Mouse (Mus musculus): Measurements from ENCODE around the gene Dapp1. TPM values are rescaled to one million over a fixed set of nuclear protein-coding genes. Genes with fewer than 3 reads are reported as not detected.
"Not testable (repeated sequence)": the region's sequence is repeated elsewhere in the genome, so short reads cannot be mapped to it uniquely, and the experiment has no call there.

Gene Dapp1
- polyA plus RNA-seq, 1 experiment from 2014 or later = 2.3 TPM

DNA sequence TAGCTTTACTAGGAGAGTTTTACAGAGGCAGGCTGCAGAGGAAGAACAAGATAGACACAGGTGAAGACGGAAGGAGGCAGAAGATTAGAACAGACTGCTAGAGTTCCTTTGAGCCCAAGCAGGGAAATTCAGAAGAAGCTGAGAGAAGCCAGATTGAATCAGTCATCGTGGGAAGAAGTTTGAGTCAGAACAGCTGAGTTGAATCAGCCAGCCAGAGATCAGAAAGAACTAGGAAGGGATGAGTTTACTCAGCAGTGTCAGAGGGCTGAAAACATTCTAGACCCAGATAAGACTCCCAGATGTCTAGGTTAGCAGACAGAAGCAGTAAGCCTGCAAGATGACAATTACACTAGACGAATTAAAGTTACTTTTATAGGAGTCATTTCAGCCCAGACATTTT lies 47.4 kb downstream of the Dapp1 start:
- Histone ChIP-seq H3K27ac (no peak overlapping the region), H3K4me2 (replicated peaks) (no peak overlapping the region), H3K9ac (no peak overlapping the region), H3K4me3 (no peak overlapping the region), H3K9me3 (replicated peaks) (no peaks in the 10 kb centered on the region), H3K27me3 (no peaks in the 10 kb centered on the region), H3K4me1 (0 out of 2 replicates have a peak, but pooled peaks cover 3% of the 10 kb centered on the region), H3K36me3 (peaks cover 5% of the 10 kb centered on the region)
- no peak for ATAC-seq (ENCODE audit: low FRiP score)
- WGBS = 85% methylated on average over 3 of the region's 3 CpGs

DNA sequence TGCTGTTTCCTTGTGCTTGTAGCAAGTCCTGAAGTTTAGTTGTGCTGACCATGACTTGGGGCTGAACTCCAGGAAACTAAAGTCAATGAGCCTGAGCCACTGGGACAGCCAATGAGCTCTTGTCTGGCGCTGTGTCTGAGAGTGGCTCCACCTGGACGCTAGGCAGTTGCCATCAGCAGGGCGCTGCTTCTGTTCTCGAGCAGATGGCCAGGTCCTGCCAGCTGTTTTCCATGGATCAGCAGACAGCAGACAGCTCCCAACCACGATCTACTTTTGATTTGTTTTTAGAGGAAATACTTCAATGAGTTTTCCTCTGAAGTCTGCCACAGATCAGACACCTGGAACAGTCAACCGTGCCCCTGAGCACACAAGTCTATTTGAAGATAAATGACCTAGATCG lies 48.6 kb downstream of the Dapp1 start:
- 0 out of 2 replicates have a peak, but pooled peaks cover 3% of the 10 kb centered on the region for H3K4me1 ChIP-seq
- no peak overlapping the region for H3K27ac ChIP-seq
- H3K4me3 ChIP-seq = no peak overlapping the region
- H3K9me3 ChIP-seq (replicated peaks) = no peaks in the 10 kb centered on the region
- H3K36me3 ChIP-seq = peaks cover 13% of the 10 kb centered on the region
- no peak overlapping the region for H3K9ac ChIP-seq
- no peak overlapping the region for H3K4me2 ChIP-seq (replicated peaks)
- H3K27me3 ChIP-seq = no peaks in the 10 kb centered on the region
- no peak for ATAC-seq (ENCODE audit: low FRiP score)
- 73% methylated on average over 7 of the region's 7 CpGs for WGBS

DNA sequence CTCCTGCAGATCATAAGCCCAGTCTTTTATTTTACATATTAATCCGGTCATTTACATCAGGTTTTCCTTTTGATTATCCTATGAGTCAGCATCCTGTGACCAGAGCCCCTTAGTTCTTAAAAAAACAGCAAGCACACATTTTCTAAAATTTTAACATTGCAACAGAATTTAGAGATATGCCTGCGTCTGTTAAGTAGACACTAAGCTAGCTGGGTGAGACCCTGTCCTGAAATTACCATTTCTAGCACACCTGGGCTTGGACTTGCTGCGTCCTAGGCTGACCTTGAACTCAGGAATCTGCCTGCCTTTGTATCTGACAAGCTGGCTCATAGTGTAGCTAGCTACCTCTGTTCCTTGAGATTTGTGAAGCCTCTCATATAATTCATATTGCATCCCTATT lies 51.4 kb downstream of the Dapp1 start:
- Histone ChIP-seq H3K9ac (no peak overlapping the region), H3K4me2 (replicated peaks) (no peak overlapping the region), H3K27ac (no peak overlapping the region), H3K36me3 (peaks cover 35% of the 10 kb centered on the region), H3K4me3 (no peak overlapping the region), H3K9me3 (replicated peaks) (no peaks in the 10 kb centered on the region), H3K4me1 (no peaks in the 10 kb centered on the region), H3K27me3 (no peaks in the 10 kb centered on the region)
- 94% methylated on average over 3 of the region's 3 CpGs for WGBS
- no peak for ATAC-seq (ENCODE audit: low FRiP score)

DNA sequence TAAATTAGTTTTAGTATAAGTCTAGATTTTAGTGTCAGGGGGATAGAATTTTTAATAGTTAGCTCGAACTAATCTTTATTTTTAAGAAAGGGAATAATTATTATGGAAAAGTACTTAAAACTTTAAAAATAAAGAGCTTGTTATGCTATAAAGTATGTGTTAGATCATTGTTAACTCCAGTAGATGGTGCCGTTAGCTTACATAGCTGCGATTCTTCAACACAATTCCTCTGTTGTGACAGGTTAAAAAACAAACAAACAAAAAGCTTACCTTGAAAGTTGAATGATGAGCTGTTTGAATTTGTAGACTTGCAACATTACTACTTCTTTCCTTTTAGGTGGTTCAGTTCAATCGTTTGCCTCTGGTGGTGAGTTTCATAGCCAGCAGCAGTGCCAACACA lies 54.3 kb downstream of the Dapp1 start:
- Histone ChIP-seq H3K27me3 (no peaks in the 10 kb centered on the region), H3K36me3 (peaks cover 40% of the 10 kb centered on the region), H3K4me1 (no peaks in the 10 kb centered on the region), H3K4me3 (no peak overlapping the region), H3K27ac (no peak overlapping the region), H3K4me2 (replicated peaks) (no peak overlapping the region), H3K9ac (no peak overlapping the region), H3K9me3 (replicated peaks) (no peaks in the 10 kb centered on the region)
- ATAC-seq (ENCODE audit: low FRiP score) = no peak
- 96% methylated on average over 4 of the region's 4 CpGs for WGBS

DNA sequence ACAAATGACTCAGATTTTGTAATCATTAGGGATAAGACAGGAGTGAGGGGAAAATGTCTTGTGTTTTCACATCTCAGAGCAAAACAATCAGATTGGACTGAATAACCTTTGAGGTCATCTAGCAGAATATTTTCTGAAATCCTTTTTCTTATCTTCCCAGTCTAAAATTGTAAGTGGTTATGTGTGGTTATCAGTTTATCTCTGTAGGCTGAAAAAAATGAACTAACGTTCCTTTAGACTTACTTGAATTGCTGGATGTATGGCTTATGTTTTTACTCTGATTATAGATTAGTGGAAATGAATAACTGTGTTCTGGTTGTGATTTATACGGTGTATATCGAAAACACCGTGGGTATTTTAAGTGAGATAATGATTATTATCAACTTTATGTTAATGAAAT lies 60.8 kb downstream of the Dapp1 start:
- peaks cover 18% of the 10 kb centered on the region for H3K4me1 ChIP-seq
- no peaks in the 10 kb centered on the region for H3K9me3 ChIP-seq (replicated peaks)
- no peaks in the 10 kb centered on the region for H3K27me3 ChIP-seq
- no peak overlapping the region for H3K4me3 ChIP-seq
- H3K9ac ChIP-seq = no peak overlapping the region
- H3K4me2 ChIP-seq (replicated peaks) = no peak overlapping the region
- H3K36me3 ChIP-seq = peaks cover 19% of the 10 kb centered on the region; the same call in 1 of the 2 replicates
- 96% methylated on average over 4 of the region's 4 CpGs for WGBS
- no peak for ATAC-seq (ENCODE audit: low FRiP score)
- H3K27ac ChIP-seq = no peak overlapping the region

DNA sequence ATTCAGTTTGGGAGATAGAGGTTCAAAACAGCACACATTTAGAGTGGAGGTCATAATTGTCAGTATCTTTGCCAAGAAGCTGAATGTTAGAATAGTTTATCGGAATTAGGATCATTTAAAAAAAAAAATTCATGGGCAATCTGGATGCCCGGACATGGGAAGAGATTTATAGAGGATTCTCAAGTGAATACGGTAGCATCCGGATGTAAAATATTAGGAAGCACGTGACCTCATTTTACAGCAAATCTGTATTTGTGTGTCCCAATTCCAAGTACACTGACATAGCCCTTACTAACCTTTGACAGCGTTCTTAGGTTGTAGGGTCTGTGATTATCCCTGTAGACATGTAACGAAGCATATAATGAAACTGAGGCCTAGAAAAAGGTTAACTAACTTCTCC lies 61.9 kb downstream of the Dapp1 start:
- Histone ChIP-seq H3K27ac (no peak overlapping the region), H3K4me3 (peak overlapping the region; percentile 71), H3K9me3 (replicated peaks) (no peaks in the 10 kb centered on the region), H3K9ac (peak overlapping the region; percentile 79), H3K4me1 (peaks cover 18% of the 10 kb centered on the region), H3K36me3 (peaks cover 12% of the 10 kb centered on the region; the same call in 1 of the 2 replicates), H3K4me2 (replicated peaks) (peak overlapping the region; percentile 86), H3K27me3 (no peaks in the 10 kb centered on the region)
- no peak for ATAC-seq (ENCODE audit: low FRiP score)
- WGBS = 92% methylated on average over 7 of the region's 7 CpGs

DNA sequence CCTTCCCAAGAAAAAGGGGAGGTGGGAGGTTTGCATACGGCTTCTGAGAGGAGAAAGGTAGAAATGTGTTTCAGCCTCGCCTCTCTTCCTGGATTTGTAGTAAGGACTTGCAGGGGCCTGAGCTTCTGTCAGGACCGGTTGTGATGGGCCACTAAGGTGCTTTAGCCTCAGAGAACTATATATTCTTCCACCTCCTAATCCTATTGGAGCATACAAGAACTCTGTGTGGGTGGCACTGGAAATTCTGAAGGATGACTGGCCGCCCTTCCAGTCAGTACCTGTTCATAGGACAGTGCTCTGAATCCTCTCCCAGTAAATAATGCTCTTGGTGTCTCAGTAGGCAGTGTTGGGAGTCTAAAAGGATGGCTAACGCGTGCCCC lies 62.4 kb downstream of the Dapp1 start:
- peak; percentile 16 for ATAC-seq (ENCODE audit: low FRiP score)
- H3K27ac ChIP-seq = peak overlapping the region; percentile 78
- WGBS = 22% methylated on average over 6 of the region's 6 CpGs

DNA sequence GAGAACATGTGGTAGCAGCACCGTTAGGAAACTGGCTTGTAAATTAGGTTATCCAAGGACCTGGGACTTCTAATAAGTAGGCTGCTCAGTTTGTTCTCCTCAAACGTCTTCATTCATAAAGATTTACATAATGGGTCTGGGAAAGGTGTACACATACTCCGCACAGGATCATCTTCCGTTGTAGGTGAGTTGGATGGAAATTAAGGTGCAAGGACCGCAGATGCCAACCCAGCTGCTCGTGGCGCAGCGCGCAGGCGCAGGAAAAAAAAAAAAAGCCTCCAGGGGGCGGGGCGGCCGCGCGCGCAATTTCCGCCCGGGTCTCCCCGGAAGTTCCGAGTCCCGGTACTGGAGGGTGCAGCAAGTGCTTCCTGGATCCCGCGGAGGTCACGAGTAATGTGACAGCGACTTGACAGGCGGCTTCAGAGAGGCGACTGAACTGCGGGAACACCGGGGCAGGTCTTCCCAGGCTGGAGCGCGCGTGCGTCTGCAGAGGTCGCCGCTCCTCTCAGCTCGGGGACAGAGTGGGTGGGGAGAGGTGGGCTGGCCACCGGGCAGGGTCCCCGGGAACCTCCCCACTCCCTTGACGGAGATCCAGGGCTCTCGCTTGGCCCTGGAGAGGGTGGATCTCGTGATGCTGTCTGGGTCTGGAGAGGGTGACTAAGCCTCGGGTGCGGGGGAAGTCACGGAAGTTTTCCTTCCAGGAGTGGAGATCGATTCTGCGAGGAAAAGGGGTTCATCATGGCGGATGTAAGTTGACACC lies 63.0 kb downstream of the Dapp1 start, which contains the start of gene Lamtor3:
Gene Lamtor3, plus strand, starts transcription at position 335 of the 760 bp plus-strand sequence.
- H3K4me2 ChIP-seq (replicated peaks) = peak within 1 kb of the TSS; percentile 86
- H3K4me1 ChIP-seq = peaks cover 18% of the 10 kb centered on the region
- under 1% methylated on average over 47 of the region's 47 CpGs for WGBS
- H3K4me3 ChIP-seq = peak within 1 kb of the TSS; percentile 71
- peak; percentile 94 for ATAC-seq (ENCODE audit: low FRiP score)
- H3K36me3 ChIP-seq = peaks cover 12% of the 10 kb centered on the region; the same call in 1 of the 2 replicates
- H3K27ac ChIP-seq = peak within 1 kb of the TSS; percentile 87
- H3K27me3 ChIP-seq = no peaks in the 10 kb centered on the region
- H3K9me3 ChIP-seq (replicated peaks) = no peaks in the 10 kb centered on the region
- peak within 1 kb of the TSS; percentile 79 for H3K9ac ChIP-seq

More for the DNA sequence above, 62.4 kb downstream of the Dapp1 start:
- peaks cover 18% of the 10 kb centered on the region for H3K4me1 ChIP-seq
- H3K9me3 ChIP-seq (replicated peaks) = no peaks in the 10 kb centered on the region
- H3K36me3 ChIP-seq = peaks cover 12% of the 10 kb centered on the region; the same call in 1 of the 2 replicates
- H3K9ac ChIP-seq = peak overlapping the region; percentile 79
- H3K4me2 ChIP-seq (replicated peaks) = peak overlapping the region; percentile 86
- H3K27me3 ChIP-seq = no peaks in the 10 kb centered on the region
- H3K4me3 ChIP-seq = peak overlapping the region; percentile 71

DNA sequence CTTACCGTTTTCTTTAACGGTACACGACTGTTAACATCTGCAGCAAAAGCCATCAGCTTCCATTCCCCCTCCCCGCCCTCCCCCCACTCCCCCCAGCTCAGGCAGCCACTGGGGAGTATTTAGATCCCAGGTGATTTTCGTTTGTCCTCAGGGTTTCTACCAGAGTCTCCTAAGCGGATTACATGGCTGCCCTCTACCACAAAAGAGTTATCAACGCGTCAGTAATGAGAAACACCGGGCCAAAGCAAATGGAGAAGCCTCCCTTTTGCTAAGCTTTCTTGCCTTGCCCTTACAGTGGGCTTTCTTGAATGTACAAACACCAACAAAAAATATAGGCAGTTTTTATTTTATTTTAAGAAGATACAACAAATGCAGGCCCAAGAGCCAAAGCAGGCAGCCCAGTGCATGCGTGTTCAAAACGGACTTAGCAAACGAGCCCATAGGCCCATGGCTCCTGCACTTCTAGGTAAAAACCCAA lies 63.6 kb downstream of the Dapp1 start:
- Histone ChIP-seq H3K4me2 (replicated peaks) (peak overlapping the region; percentile 86), H3K9me3 (replicated peaks) (no peaks in the 10 kb centered on the region), H3K36me3 (peaks cover 12% of the 10 kb centered on the region; the same call in 1 of the 2 replicates), H3K27me3 (no peaks in the 10 kb centered on the region), H3K27ac (peak overlapping the region; percentile 87), H3K4me3 (peak overlapping the region; percentile 71), H3K4me1 (peaks cover 18% of the 10 kb centered on the region), H3K9ac (peak overlapping the region; percentile 79)
- WGBS = 21% methylated on average over 12 of the region's 12 CpGs
- ATAC-seq (ENCODE audit: low FRiP score) = peak; percentile 71

DNA sequence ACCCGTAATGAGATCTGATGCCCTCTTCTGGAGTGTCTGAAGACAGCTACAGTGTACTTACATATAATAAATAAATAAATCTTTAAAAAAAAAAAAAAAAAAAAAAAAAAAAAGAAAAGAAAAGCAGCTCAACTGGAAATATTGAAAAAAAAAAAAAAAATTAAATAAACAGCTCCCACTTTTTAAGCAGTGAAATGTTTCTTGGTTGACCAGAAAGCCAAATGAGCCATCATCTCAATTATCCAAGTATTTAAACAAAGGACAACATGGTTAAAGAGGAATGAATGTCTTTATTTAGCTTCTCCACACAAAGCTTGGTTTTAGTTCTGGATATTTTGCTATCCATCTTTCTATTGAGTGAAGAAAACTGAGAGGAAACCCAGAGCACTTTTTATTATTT lies 66.8 kb downstream of the Dapp1 start:
- H3K4me2 ChIP-seq (replicated peaks); H3K36me3 ChIP-seq; H3K9me3 ChIP-seq (replicated peaks); H3K9ac ChIP-seq; H3K4me3 ChIP-seq; H3K27ac ChIP-seq; ATAC-seq (ENCODE audit: low FRiP score); H3K27me3 ChIP-seq: not testable (repeated sequence)
- peaks cover 17% of the 10 kb centered on the region for H3K4me1 ChIP-seq
- whole genome bisulfite sequencing = 86% methylated on average over 1 of the region's 1 CpGs

DNA sequence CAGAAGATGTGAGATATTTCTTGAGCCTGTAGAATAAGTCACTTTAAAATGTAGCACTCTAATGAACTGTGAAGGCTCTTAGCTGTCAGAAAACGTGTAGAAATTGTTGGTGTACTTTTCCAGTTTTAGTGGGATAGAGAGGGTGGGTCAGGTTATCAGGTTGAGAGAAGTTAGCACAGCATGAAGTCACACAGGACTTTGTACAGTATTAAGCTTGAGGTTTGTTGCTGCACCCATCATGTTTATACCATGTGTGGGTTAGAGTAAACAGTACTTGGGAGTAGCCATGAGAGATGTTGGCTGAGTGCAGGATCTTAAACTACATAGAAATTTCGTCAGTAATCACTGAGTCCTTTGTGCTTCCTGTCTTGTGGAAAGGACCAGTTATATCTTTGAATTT lies 68.3 kb downstream of the Dapp1 start:
- H3K9me3 ChIP-seq (replicated peaks) = no peaks in the 10 kb centered on the region
- no peak for ATAC-seq (ENCODE audit: low FRiP score)
- H3K4me1 ChIP-seq = peaks cover 9% of the 10 kb centered on the region
- no peak overlapping the region for H3K27ac ChIP-seq
- no peak overlapping the region for H3K4me2 ChIP-seq (replicated peaks)
- no peak overlapping the region for H3K9ac ChIP-seq
- no peak overlapping the region for H3K4me3 ChIP-seq
- WGBS = 73% methylated on average over 2 of the region's 2 CpGs
- no peaks in the 10 kb centered on the region for H3K27me3 ChIP-seq
- peaks cover 7% of the 10 kb centered on the region; the same call in 1 of the 2 replicates for H3K36me3 ChIP-seq

DNA sequence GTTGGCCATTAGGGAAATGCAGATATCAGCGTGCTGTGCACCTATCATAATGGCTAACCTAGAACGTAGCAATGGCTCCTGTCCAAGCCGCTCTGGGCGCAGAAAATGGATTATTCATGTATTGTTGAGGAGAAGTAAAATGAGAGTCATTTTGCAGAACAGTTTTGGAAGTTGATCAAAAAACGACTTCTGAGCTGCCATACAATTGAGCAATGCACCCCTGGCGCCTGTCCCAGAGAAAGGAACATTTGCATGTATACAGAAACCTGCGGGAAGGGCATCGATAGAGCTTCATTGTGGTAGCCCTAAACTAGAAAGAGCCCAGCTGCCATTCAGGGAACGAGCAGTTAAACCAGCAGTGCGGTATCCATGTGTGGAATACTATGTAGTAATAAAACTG lies 81.2 kb downstream of the Dapp1 start:
- Histone ChIP-seq H3K9ac (no peak overlapping the region), H3K4me3 (no peak overlapping the region), H3K9me3 (replicated peaks) (no peaks in the 10 kb centered on the region), H3K27me3 (no peaks in the 10 kb centered on the region), H3K27ac (no peak overlapping the region), H3K36me3 (peaks cover 20% of the 10 kb centered on the region; the same call in 1 of the 2 replicates), H3K4me2 (replicated peaks) (no peak overlapping the region), H3K4me1 (no peaks in the 10 kb centered on the region)
- no peak for ATAC-seq (ENCODE audit: low FRiP score)
- WGBS = 86% methylated on average over 10 of the region's 10 CpGs

DNA sequence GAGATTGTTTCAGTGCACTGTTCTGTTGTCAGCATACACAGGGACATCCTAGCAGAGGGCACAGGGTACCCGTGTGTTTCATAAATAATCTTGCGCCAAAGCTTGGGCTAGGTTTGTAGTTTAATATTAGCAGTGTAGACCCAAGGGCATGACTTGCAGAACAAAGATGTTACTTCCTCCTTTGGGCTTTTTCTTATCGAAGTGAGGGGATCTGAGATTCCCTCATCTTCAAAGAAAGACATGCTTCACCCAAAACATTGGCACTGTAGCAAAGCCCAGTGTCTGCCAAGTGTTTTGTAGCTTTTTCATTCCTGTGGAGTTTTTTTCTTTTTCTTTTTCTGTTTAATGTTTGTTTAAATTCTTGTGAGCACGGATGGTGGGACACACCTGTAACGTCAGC lies 83.7 kb downstream of the Dapp1 start:
- no peak overlapping the region for H3K4me3 ChIP-seq
- no peak for ATAC-seq (ENCODE audit: low FRiP score)
- H3K4me2 ChIP-seq (replicated peaks) = no peak overlapping the region
- H3K27me3 ChIP-seq = no peaks in the 10 kb centered on the region
- peaks cover 28% of the 10 kb centered on the region; the same call in 1 of the 2 replicates for H3K36me3 ChIP-seq
- no peak overlapping the region for H3K27ac ChIP-seq
- 91% methylated on average over 5 of the region's 5 CpGs for WGBS
- H3K9me3 ChIP-seq (replicated peaks) = no peaks in the 10 kb centered on the region
- no peak overlapping the region for H3K9ac ChIP-seq
- H3K4me1 ChIP-seq = no peaks in the 10 kb centered on the region
